Mouse (Mus musculus) stomach, postnatal 0 days (tissue): ENCODE measurements around the gene Catsperz.

ENCODE experiments used
- CTCF ChIP-seq: IDR thresholded peaks from 2 replicates; pipeline ENCODE4 v1.5.1; 2016; ENCODE audit warnings: antibody characterized with exemption, low read depth, mild to moderate bottlenecking, moderate library complexity
- EP300 ChIP-seq: optimal IDR thresholded peaks from 2 replicates; pipeline ENCODE3; 2016; ENCODE audit warnings: antibody characterized with exemption

GRCm38 (mm10) chr19:6919876-6920740, 5.1 kb downstream of the Catsperz start:
- TF ChIP-seq EP300 (no peak), CTCF (no peak)
